Mouse (Mus musculus) ES-E14 (cell line): ENCODE data around the gene Col4a2.

Experiments
- CHD2 ChIP-seq: IDR thresholded peaks from 2 replicates; pipeline ENCODE4 v1.6.1; 2014; ENCODE audit warnings: mild to moderate bottlenecking, low read depth, low read length, inconsistent platforms
- HCFC1 ChIP-seq: IDR thresholded peaks from 2 replicates; pipeline ENCODE4 v1.6.1; 2012; ENCODE audit warnings: low read length, inconsistent platforms, borderline replicate concordance; ENCODE audit not compliant: insufficient read depth
- MAFK ChIP-seq: IDR thresholded peaks from 2 replicates; pipeline ENCODE4 v1.6.1; 2014; ENCODE audit warnings: mild to moderate bottlenecking, low read depth, low read length, inconsistent platforms; ENCODE audit not compliant: insufficient read depth
- ZC3H11A ChIP-seq: IDR thresholded peaks from 2 replicates; pipeline ENCODE4 v1.6.1; 2012; ENCODE audit warnings: low read depth, mild to moderate bottlenecking, inconsistent platforms, low read length, borderline replicate concordance
- ZNF384 ChIP-seq: IDR thresholded peaks from 2 replicates; pipeline ENCODE4 v1.6.1; 2012; ENCODE audit warnings: low read depth, low read length, inconsistent platforms

- TF ChIP-seq HCFC1 = no peak
- no peak for TF ChIP-seq ZC3H11A
- no peak for TF ChIP-seq CHD2
- no peak for TF ChIP-seq ZNF384
- no peak for TF ChIP-seq MAFK
These were observed 40.4 kb upstream of the Col4a2 start for GRCm38 (mm10) chr8:11272205-11272604.
